Mouse (Mus musculus): ENCODE data around the gene Actn3.

The Actn3 gene

GRCm38 (mm10) chr19:4811909-4812242, 65.8 kb downstream of the Actn3 start:
- no peak for DNase-seq (ENCODE audit: low spot score)

Data from ovary, postnatal 14 days (tissue).